Mouse (Mus musculus) lung, embryonic 15.5 days (tissue): Measurements from ENCODE around the gene Mindy4. TPM values are rescaled to one million over a fixed set of nuclear protein-coding genes. Genes with fewer than 3 reads are reported as not detected.
"Not testable (repeated sequence)": the region's sequence is repeated elsewhere in the genome, so short reads cannot be mapped to it uniquely, and the experiment has no call there.

ENCODE experiments used
- ATAC-seq: fragments of 200-750 bp; cut with Nextera tagmentation; 2 replicates; pipeline ENCODE4 v1.8.0; 2017; ENCODE audit warnings: moderate number of reproducible peaks, borderline replicate concordance; ENCODE audit not compliant: low FRiP score, low TSS enrichment; ENCODE audit errors: extremely low read depth
- H3K27ac ChIP-seq: fragments of 300-500 bp; sonication (generic); 2 replicates; pipeline ENCODE4 v1.5.1; 2015; ENCODE audit warnings: moderate library complexity, mild to moderate bottlenecking, inconsistent platforms
- H3K27me3 ChIP-seq: fragments of 300-500 bp; sonication (generic); 2 replicates; pipeline ENCODE4 v1.6.1; 2015; ENCODE audit warnings: inconsistent platforms
- H3K36me3 ChIP-seq: fragments of 300-500 bp; sonication (generic); 2 replicates; pipeline ENCODE4 v1.6.1; 2015; ENCODE audit warnings: inconsistent platforms
- H3K4me1 ChIP-seq: fragments of 300-500 bp; sonication (generic); 2 replicates; pipeline ENCODE4 v1.6.1; 2015; ENCODE audit warnings: inconsistent platforms
- H3K4me2 ChIP-seq: fragments of 300-500 bp; sonication (generic); 2 replicates; pipeline ENCODE4 v1.6.1; 2015; ENCODE audit warnings: inconsistent platforms, mild to moderate bottlenecking, moderate library complexity
- H3K4me3 ChIP-seq: fragments of 300-500 bp; sonication (generic); 2 replicates; pipeline ENCODE4 v1.5.1; 2015; ENCODE audit warnings: mild to moderate bottlenecking, inconsistent platforms
- H3K9ac ChIP-seq: fragments of 300-500 bp; sonication (generic); 2 replicates; pipeline ENCODE4 v1.6.1; 2015; ENCODE audit warnings: inconsistent platforms
- H3K9me3 ChIP-seq: fragments of 300-500 bp; sonication (generic); 2 replicates; pipeline ENCODE4 v1.6.1; 2016; ENCODE audit warnings: inconsistent platforms
- WGBS: fragments of 180-500 bp; shearing (Covaris S2); methylation state at CpG from one replicate; pipeline ENCODE4 v1.1.7; 2015; 5-methylcytosine and 5-hydroxymethylcytosine counted together
- polyA plus RNA-seq: library from polyadenylated mRNA; unstranded; fragments of >200 nt; fragmentation: Nextera tagmentation; extraction: Ambion mirVana; gene quantifications from 2 replicates; pipeline ENCODE4 v1.2.1, GENCODE M21; 2015

Mindy4 gene
- polyA plus RNA-seq, 1 experiment from 2014 or later = 16.4 TPM

DNA sequence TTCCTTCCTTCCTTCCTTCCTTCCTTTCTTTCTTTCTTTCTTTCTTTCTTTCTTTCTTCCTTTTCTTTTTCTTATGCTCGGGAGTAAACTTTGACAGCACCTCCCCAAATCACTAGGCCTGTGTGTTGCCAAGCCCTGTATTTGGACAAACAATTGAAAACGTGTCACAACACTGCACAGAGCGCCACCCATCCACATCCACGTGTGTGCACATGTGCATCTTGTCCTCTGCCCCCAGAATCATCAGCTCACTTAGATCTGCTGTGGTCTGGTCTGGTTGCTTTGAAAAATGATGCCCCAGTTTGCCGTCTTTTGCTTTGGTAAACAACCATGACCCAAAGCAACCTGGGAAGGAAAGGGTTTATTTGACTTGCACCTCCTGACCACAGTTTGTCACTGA is 27.3 kb upstream of the Mindy4 start:
- WGBS = 21% methylated on average over 5 of the region's 5 CpGs
- H3K4me1 ChIP-seq = peaks cover 12% of the 10 kb centered on the region; the same call in 1 of the 2 replicates
- no peak overlapping the region for H3K9ac ChIP-seq
- H3K4me2 ChIP-seq = no peak overlapping the region
- ATAC-seq = no peak
- no peaks in the 10 kb centered on the region for H3K27me3 ChIP-seq
- H3K4me3 ChIP-seq = no peak overlapping the region
- H3K9me3 ChIP-seq = no peaks in the 10 kb centered on the region
- H3K27ac ChIP-seq = no peak overlapping the region
- no peaks in the 10 kb centered on the region for H3K36me3 ChIP-seq

DNA sequence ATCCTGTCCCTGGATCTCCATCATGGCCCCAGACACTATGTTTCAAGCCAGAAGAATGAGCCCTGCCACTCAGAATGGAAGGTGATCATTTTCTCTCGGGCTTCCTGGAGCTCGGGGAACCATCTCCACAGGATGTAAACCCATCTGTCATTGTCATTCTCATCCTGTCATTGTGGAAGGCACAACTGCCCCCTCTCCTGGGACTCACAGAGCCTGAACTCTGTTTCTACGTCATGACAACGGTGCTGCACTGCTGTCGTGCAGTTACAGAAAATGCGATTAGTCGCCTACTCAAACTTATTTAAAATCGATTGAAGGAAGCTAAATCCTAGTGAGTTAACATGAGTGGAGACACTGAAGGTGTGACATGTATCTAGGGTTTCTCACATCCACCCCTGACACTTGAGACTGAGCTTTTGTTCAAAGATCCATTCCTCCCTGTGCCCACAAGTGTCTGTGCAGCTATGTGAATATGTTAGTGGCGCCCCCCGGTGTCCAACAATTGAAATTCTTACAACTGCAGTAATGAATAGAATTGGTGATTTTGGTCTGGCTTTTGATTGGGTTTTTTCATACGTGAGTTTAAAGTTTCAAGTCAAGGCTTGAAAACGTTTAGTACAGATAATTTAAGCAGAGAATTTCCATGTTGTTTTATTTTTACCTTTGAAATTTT is 26.0 kb upstream of the Mindy4 start:
- Histone ChIP-seq H3K9ac (no peak overlapping the region), H3K9me3 (no peaks in the 10 kb centered on the region), H3K4me3 (no peak overlapping the region), H3K4me2 (no peak overlapping the region), H3K27me3 (no peaks in the 10 kb centered on the region), H3K36me3 (no peaks in the 10 kb centered on the region), H3K27ac (no peak overlapping the region), H3K4me1 (peaks cover 12% of the 10 kb centered on the region; the same call in 1 of the 2 replicates)
- WGBS = 38% methylated on average over 12 of the region's 12 CpGs
- no peak for ATAC-seq

DNA sequence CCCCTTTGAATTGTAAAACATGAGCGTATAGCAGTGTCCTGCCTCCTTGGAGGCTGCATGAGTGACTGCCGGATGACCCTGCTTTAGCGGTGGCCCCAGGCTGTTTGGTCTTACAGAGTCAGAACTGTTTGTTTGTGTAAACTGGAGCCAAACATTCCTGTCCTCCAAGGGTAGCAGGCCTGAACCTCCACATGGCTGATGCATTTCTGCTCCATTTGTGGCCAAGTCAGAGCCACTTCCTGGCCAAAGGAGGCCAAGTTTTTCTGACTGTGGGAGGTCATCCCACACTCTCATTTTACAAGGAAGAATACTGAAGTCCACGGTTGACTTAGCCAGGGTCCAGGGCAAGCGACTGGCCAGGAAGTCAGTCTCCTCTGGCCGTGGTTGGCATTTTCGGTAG is 23.6 kb upstream of the Mindy4 start:
- Histone ChIP-seq H3K27me3 (no peaks in the 10 kb centered on the region), H3K4me3 (no peak overlapping the region), H3K36me3 (no peaks in the 10 kb centered on the region), H3K9me3 (no peaks in the 10 kb centered on the region), H3K4me2 (no peak overlapping the region), H3K27ac (0 out of 2 replicates have a peak overlapping the region, but pooled peaks have one; percentile 15), H3K9ac (no peak overlapping the region), H3K4me1 (peaks cover 12% of the 10 kb centered on the region; the same call in 1 of the 2 replicates)
- ATAC-seq = peak; percentile 36; the same call in 1 of the 2 replicates
- 60% methylated on average over 7 of the region's 7 CpGs for WGBS

DNA sequence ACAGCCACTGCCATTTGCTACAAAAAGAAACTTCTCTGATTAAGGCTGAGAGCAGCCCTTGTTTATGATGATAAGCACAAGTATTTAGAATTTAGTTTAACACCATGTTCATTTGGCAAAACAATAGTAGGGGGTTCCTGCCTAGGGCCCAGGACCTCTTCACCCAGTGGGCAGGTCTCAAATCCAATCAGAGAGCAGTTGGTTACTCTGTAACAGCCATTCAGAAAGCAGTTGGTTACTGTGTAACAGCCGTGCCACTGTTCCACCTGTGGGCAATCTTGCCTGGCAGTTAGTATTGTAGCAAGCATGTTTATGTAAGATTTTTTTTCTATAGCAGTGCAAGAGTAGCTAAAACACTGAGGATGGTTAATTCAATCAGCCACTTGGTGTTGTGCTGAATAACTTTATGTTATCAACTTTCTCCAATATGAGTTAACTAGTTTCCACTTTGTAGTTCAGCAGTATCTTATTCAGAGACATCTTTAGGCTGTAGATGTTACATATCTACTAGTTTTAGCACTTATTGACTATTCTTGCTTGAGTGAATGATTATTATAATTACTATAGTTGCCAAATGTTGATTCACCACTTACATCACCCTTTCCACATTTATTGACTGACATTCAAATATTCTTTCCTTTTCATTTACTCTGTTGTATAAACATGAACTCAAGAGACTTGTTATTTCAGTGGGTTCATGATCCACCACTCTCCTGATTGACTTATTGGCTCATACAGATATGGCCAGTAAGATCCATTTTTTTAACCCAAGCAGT is 20.3 kb upstream of the Mindy4 start:
- 72% methylated on average over 1 of the region's 1 CpGs for WGBS

DNA sequence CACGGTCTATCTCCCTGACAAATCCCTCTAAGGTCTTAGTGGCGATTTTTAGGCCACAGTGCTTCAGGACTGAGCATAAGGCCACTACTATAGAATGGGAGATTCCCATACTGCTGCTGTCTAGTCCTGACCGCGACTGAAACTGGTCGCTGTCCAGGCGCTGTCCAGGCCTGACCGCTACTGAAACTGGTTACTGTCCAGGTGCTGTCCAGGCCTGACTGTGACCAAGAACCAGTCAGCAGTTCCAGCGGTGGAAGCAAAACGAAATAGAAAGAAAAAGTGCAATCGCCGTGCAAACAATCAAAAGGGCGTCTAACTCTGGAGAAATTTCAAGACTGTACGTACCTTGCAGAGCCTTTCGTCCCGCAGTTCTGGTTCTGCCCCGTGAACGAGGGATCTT is 15.4 kb upstream of the Mindy4 start:
- H3K27ac ChIP-seq, H3K4me2 ChIP-seq, H3K27me3 ChIP-seq, H3K9me3 ChIP-seq, H3K4me3 ChIP-seq, ATAC-seq, H3K36me3 ChIP-seq, H3K9ac ChIP-seq, H3K4me1 ChIP-seq: not testable (repeated sequence)
- 94% methylated on average over 17 of the region's 17 CpGs for WGBS

More for the DNA sequence above, 20.3 kb upstream of the Mindy4 start:
- 0 out of 2 replicates have a peak, but pooled peaks cover 3% of the 10 kb centered on the region for H3K4me1 ChIP-seq
- H3K9me3 ChIP-seq = no peaks in the 10 kb centered on the region
- no peak overlapping the region for H3K27ac ChIP-seq
- no peaks in the 10 kb centered on the region for H3K27me3 ChIP-seq
- no peaks in the 10 kb centered on the region for H3K36me3 ChIP-seq
- ATAC-seq = no peak
- no peak overlapping the region for H3K9ac ChIP-seq
- no peak overlapping the region for H3K4me2 ChIP-seq
- no peak overlapping the region for H3K4me3 ChIP-seq

DNA sequence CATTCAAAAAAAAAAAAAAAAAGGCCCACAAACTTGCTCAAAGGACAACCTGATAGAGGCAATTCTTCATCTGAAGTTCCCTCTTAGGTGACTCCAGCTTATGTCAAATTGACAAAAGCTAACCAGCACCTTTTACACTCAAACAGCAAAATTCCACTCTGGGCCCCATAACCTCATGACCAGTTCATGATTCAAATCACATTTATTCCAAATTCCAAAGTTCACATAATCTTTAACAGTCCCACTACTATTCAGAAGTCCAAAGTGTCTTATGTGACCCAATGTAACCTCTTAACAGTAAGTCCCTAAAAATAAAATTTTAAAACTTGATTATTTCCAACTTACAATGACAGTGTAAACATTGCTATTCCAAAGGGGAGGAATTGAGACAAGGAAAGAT is 13.8 kb upstream of the Mindy4 start:
- Histone ChIP-seq H3K27ac (no peak overlapping the region), H3K4me3 (no peak overlapping the region), H3K4me2 (no peak overlapping the region), H3K27me3 (no peaks in the 10 kb centered on the region), H3K4me1 (no peaks in the 10 kb centered on the region), H3K36me3 (no peaks in the 10 kb centered on the region), H3K9me3 (no peaks in the 10 kb centered on the region), H3K9ac (no peak overlapping the region)
- no peak for ATAC-seq

DNA sequence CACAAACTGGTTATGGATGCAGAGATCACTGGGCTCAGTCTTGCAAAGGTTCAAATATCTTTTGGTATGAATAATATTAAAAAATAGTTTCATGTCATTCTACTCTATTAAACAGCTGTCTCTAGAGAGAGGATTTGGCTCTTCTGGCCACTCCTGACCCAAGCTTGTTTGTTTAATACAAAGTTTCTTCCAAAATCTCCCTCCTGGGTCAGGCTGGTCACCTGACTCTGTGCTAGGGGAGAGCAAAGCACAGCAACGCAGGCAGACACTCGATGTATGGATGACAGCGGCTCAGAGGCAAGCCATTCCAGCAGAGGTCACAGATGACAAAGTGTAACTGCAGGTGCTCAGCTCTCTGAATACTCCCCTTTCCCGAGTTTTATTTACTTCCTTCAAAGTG is 11.6 kb upstream of the Mindy4 start:
- Histone ChIP-seq H3K9ac (no peak overlapping the region), H3K36me3 (no peaks in the 10 kb centered on the region), H3K27me3 (no peaks in the 10 kb centered on the region), H3K9me3 (no peaks in the 10 kb centered on the region), H3K4me1 (no peaks in the 10 kb centered on the region), H3K27ac (no peak overlapping the region), H3K4me3 (no peak overlapping the region), H3K4me2 (no peak overlapping the region)
- no peak for ATAC-seq
- WGBS = 42% methylated on average over 4 of the region's 4 CpGs

DNA sequence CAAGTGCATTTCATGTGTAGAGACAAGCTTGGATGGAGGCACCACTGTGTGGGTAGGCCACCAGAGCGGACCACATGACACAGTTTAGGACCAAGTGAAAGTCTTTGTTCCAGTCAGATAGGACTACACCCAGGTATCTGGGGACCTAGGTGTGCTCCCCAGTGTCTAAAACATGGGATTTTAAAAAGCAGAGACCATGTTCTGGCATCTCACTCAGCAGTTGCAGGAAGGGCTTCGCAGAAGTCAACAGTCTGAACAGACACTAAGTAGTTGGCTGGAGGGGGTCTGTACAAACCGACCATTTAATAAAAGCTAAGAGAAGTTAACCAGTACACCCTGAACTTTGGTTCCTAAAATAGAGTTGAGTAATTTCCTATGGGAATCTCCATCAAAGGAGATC is 10.0 kb upstream of the Mindy4 start:
- Histone ChIP-seq H3K27me3 (no peaks in the 10 kb centered on the region), H3K36me3 (no peaks in the 10 kb centered on the region), H3K9ac (no peak overlapping the region), H3K4me3 (no peak overlapping the region), H3K27ac (no peak overlapping the region), H3K4me1 (no peaks in the 10 kb centered on the region), H3K4me2 (no peak overlapping the region), H3K9me3 (no peaks in the 10 kb centered on the region)
- 91% methylated on average over 3 of the region's 3 CpGs for WGBS
- no peak for ATAC-seq

DNA sequence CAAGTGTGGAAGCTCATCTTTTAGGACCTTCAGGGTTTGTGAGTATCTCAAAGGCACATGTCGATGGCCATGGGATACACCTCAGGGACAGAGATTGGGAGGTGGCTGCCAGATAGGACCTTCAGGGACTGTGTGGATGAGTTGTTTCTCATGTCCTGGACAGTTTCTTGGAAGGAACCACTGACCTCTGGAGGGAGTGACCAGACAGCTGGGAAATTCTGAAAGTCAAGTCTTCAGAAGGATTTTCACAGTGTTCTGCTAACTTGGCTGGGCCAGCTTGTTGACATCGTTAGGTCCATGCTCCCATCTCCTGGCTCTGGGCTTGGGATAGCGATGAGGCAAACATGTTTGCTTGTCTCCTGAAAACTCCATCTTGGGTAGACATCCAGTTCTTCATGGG is 4.1 kb upstream of the Mindy4 start:
- Histone ChIP-seq H3K27ac (no peak overlapping the region), H3K4me1 (peaks cover 10% of the 10 kb centered on the region), H3K9me3 (no peaks in the 10 kb centered on the region), H3K27me3 (no peaks in the 10 kb centered on the region), H3K9ac (no peak overlapping the region), H3K4me2 (no peak overlapping the region), H3K4me3 (no peak overlapping the region), H3K36me3 (no peaks in the 10 kb centered on the region)
- no peak for ATAC-seq
- WGBS = 75% methylated on average over 3 of the region's 3 CpGs

DNA sequence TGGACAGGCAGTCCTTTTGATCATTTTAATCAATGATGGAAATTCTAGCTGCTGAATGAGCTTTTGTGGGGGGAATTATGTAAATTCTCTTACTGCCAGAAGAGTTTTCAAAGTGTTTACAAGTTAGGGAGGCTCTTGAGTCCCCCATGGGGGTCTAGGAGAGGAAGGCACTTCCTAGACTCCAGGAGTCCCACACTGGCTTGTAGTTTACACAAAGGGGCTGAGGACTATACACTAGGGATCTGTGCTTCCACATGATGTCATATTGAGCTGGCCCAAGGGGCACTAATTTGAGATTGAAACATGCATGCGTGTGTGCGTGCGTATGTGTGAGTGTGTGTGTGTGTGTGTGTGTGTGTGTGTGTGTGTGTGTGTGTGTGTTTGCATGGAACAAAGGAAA is 748 bp downstream of the Mindy4 start:
- Histone ChIP-seq H3K4me1 (peaks cover 15% of the 10 kb centered on the region), H3K27ac (peak overlapping the region; percentile 94), H3K9me3 (no peaks in the 10 kb centered on the region), H3K27me3 (no peaks in the 10 kb centered on the region), H3K4me3 (peak overlapping the region; percentile 61), H3K4me2 (peak overlapping the region; percentile 79), H3K9ac (peak overlapping the region; percentile 52), H3K36me3 (no peaks in the 10 kb centered on the region)
- peak; percentile 32; the same call in 1 of the 2 replicates for ATAC-seq
- 64% methylated on average over 3 of the region's 3 CpGs for WGBS

DNA sequence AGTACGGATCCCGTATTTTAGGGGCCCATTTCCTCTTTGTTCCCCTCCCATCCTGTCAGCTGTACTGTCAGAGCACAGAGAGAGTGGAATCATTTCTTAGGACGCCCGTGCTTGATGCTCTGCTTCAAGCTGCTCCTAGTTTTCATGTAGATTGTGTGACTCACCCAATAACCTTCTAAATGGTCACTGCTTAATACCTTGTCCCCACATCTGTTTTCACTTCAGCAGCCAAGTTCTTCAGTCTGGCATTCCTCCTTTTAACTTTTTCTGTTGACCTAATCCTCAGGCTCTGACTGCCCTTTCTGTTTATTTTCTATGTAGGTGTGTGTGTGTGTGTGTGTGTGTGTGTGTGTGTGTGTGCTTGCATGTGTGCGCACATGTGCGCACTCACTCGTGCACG is 4.6 kb downstream of the Mindy4 start:
- 74% methylated on average over 8 of the region's 8 CpGs for WGBS
- no peaks in the 10 kb centered on the region for H3K36me3 ChIP-seq
- no peaks in the 10 kb centered on the region for H3K27me3 ChIP-seq
- H3K9ac ChIP-seq = no peak overlapping the region
- no peak overlapping the region for H3K4me3 ChIP-seq
- H3K27ac ChIP-seq = no peak overlapping the region
- ATAC-seq = no peak
- H3K4me2 ChIP-seq = no peak overlapping the region
- H3K9me3 ChIP-seq = no peaks in the 10 kb centered on the region
- H3K4me1 ChIP-seq = peaks cover 24% of the 10 kb centered on the region
